Mouse (Mus musculus) CH12.LX (cell line): Measurements from ENCODE around the gene Wnt2.

Experiments
- BHLHE40 ChIP-seq: IDR thresholded peaks from 2 replicates; pipeline ENCODE4 v1.6.1; 2011; ENCODE audit warnings: mild to moderate bottlenecking, low read depth, low read length, improper control_type of control experiment
- CTCF ChIP-seq, 2 experiments: IDR thresholded peaks in 1 of 2; conservative IDR thresholded peaks in 1 of 2; 2 replicates each; pipeline ENCODE4 v1.5.1; 2011 to 2012; ENCODE audit warnings: low read depth in 2 of 2, low read length in 2 of 2, improper control_type of control experiment in 1 of 2, inconsistent platforms in 1 of 2, mild to moderate bottlenecking in 1 of 2, moderate library complexity in 1 of 2
- EP300 ChIP-seq: IDR thresholded peaks from 2 replicates; pipeline ENCODE4 v1.6.1; 2011; ENCODE audit warnings: low read length, improper control_type of control experiment
- HCFC1 ChIP-seq: IDR thresholded peaks from 2 replicates; pipeline ENCODE4 v1.6.1; 2012; ENCODE audit warnings: low read depth, mild to moderate bottlenecking, inconsistent platforms, low read length, improper control_type of control experiment
- MAX ChIP-seq: IDR thresholded peaks from 2 replicates; pipeline ENCODE4 v1.6.1; 2011; ENCODE audit warnings: low read length, improper control_type of control experiment
- MAZ ChIP-seq: IDR thresholded peaks from 2 replicates; pipeline ENCODE4 v1.6.1; 2012; ENCODE audit warnings: low read depth, mild to moderate bottlenecking, inconsistent platforms, low read length, improper control_type of control experiment, moderate library complexity
- NRF1 ChIP-seq: IDR thresholded peaks from 2 replicates; pipeline ENCODE4 v1.6.1; 2014; ENCODE audit warnings: low read depth, mild to moderate bottlenecking, inconsistent platforms, low read length, improper control_type of control experiment, moderate library complexity
- PAX5 ChIP-seq: IDR thresholded peaks from 2 replicates; pipeline ENCODE4 v1.6.1; 2012; ENCODE audit warnings: low read length, inconsistent platforms, mixed read lengths
- POLR2A ChIP-seq: IDR thresholded peaks from 2 replicates; pipeline ENCODE4 v1.6.1; 2011; ENCODE audit warnings: low read depth, mild to moderate bottlenecking, improper control_type of control experiment, low read length
- RCOR1 ChIP-seq: conservative IDR thresholded peaks from 2 replicates; pipeline ENCODE4 v1.6.1; 2012; ENCODE audit warnings: low read depth, mild to moderate bottlenecking, inconsistent platforms, low read length, improper control_type of control experiment
- TBP ChIP-seq: conservative IDR thresholded peaks from 2 replicates; pipeline ENCODE4 v1.6.1; 2011; ENCODE audit warnings: low read depth, low read length, improper control_type of control experiment
- UBTF ChIP-seq: IDR thresholded peaks from 2 replicates; pipeline ENCODE4 v1.6.1; 2012; ENCODE audit warnings: low read depth, mild to moderate bottlenecking, inconsistent platforms, low read length, improper control_type of control experiment, moderate library complexity
- USF1 ChIP-seq: IDR thresholded peaks from 2 replicates; pipeline ENCODE4 v1.6.1; 2014; ENCODE audit warnings: low read depth, mild to moderate bottlenecking, inconsistent platforms, low read length, improper control_type of control experiment

DNA sequence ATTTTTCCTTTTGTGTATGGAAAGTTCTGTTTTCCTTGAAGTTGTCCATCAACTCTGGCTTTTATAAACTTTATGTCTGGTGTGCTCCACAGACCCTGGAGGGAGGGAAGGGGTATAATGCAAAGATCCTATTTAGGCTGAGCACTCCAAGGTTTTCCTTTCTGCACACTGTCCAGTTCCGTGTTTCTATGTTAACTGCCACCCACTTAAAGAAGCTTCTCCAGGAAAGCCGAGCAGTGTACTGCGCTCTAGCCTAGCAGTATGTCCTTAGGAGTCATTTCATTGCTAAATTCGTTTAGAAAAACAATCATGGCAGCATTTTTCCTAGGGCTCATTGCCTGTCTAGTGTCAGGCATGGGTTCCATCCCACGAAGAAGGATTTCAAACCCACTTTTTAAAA is 12.8 kb upstream of the Wnt2 start:
- TF ChIP-seq EP300 (no peak), MAZ (no peak), CTCF (conservative IDR thresholded peaks at IDR 0.05 in 1 of 2, IDR thresholded peaks at IDR 0.05 in 1 of 2; ENCODE audit: low read depth in 2 of 2, low read length in 2 of 2) (no peak), UBTF (no peak), TBP (no peak), USF1 (no peak), RCOR1 (no peak), HCFC1 (no peak), PAX5 (no peak), MAX (no peak), POLR2A (no peak), BHLHE40 (no peak), NRF1 (no peak)
